Mouse (Mus musculus) kidney, postnatal 25 days (tissue): ENCODE measurements around the gene Olfr872.
"Not testable (repeated sequence)": the region's sequence is repeated elsewhere in the genome, so short reads cannot be mapped to it uniquely, and the experiment has no call there.

ENCODE experiments used
- DNase-seq, 2 experiments: peaks; one replicate each; pipeline ENCODE4 v3.0.0; 2021; ENCODE audit warnings: mixed read lengths in 2 of 2

Gene Olfr872

DNA sequence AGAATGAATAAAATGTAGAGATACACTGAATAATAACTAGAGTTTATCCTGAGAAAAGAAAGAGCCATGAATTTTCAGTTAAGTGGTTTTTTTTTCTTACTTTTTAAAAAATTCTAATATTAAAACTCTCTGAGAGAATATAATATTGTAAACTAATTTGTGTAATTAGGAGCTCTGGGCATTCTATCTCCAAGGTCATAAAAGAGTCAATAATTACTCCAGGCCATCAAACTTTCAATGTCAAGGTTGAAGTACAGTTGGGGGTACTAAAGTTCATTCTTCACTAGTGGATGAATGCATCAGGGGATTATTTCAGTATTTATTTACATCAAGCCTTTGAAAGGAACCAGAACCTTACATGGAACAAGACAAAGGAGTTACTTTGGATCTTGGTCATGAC, at the start of gene Olfr872:
Gene Olfr872 (plus strand): TSS at position 301 of the 400 bp plus-strand sequence.
- no peak for DNase-seq

DNA sequence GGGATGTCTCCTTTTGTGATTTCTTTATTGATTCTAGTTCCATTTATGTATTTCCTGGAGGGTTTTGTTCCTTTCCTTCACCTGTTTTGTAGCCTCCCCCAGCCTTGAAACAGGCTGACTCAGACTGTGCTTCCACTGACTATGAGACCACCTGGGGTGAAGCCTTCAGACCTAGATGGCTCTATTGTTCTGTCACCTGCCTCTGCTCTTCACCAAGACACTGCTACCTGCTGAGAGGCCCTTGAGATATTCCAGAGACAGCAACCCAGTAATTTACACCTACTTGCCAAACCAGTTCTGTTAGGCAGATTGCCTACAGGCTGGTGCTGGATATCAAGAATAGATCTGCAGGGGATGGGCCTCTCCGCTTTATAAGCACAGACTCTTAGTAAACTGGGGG, 34.8 kb upstream of the Olfr872 start:
- DNase-seq, result no peak

DNA sequence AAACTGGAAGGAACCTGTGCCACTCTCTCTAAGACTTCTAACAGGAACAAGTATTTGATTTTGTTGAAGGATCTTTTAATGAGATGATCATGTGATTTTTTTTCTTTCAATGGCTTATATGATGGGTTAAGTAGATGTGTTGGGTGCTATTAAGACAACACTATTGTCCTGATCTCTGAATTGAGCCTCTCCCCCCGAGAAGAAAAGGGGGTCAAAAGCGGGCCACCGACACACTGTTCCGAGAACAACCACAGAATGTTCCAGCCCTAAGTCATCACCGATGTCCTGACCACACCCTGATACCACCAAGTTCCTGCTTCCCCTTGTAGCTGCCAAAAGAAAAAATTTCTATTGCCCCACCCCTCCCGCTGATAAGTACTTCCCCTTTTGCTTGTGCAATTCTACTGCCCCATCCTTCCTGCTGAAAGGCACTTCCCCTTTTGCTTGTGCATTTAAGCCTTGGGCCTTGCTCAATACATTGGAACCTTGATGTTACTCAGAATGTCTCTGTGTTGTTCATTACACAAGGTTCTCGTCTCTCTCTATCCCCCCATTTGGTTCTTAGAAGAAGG, 33.4 kb upstream of the Olfr872 start:
- DNase-seq, result not testable (repeated sequence)

DNA sequence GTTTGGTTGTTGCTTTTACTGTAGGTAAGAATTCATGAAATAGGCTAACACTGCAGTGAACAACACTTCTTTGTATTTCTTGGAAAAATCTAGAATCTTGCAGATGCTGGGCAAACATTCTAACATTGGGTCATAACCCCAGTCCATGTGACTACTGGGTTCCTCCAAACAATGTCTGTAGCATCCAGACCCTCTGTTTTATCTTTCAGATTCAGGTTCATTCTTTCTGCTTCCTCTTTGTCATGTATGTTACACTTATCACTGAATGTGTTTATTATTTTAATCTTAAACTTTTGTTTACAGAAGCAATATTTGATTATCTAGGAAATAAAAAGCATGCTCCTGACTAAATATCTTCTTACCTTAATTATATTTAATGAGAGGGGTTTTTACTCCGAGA, 26.1 kb upstream of the Olfr872 start:
- no peak for DNase-seq

DNA sequence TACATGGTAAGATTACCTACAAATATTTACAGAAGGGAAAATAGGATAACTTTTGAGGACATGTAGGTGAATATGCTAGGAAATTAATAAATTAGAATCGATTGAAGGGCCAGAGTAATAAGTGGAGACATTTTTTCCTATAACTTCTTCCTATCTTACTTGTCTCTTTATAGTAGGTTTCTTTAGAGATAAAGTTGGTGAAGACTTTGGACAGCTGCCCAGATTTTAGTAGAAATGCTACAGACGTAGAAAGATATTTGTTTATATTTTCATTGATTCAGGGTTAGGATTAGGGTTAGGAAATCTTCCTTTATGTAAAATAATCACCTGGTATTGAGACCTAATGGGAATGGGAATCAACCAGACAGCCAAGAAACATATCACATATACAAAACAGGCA, 25.4 kb upstream of the Olfr872 start:
- no peak for DNase-seq

DNA sequence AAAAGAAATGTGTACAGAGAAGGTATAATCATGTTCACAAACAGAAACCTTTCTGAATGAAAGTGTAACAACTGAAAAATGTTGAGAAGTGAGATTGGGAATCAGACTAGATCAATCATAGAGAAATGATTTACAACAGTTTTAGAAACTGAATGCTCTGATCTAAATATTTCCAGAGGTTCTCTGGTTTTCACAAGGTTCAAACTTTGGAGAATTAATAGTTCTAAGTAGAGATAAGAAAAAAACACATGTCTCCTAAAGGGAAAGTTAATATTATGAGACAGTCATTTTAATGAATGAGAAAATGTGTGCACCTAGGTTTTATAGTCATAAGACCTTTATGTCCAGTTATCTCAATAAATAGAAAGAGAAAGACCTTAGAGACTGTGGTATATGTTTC, 25.0 kb upstream of the Olfr872 start, which contains the start of gene Olfr871:
Gene Olfr871 (plus strand): TSS at position 301 of the 400 bp plus-strand sequence.
- no peak for DNase-seq

DNA sequence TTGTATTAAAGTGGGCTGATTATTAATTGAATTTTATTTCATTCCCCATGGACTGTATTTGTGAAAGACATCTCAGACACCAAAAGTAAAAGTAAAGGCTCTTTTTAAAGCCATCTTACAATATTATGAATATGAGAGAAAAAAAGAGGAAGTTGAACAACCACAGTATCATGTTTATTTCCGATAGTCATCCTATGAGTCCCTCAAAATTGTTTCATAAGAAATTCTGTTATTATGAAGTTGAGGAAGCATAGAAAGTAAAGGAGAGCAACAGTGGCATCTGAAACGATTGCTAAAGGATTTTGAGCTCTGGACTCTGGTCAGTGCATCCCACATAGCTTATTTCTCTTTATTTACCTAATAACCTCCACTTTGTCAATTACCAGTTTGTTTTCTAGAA, 459 bp downstream of the Olfr872 start:
- DNase-seq, result no peak

DNA sequence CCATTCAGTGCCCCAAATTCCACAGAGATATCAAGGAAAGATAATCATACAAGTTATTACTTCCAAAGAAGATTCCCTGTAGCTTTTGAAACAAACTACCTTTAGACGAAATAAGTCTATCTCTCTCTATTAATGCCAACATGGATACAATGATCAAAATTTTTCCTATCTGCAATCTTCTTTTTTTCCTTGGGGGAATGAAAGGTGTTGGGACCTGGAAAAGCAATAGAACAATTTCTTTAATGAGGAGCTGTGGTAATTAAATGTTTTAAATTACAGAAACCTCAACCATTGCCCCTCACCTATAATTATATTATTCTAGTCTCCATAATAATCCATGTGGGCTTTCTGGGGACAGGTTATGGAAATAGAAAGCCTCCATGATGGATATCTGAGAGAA, 45.1 kb downstream of the Olfr872 start, which contains the start of gene Olfr39:
Gene Olfr39 (plus strand): TSS at position 301 of the 400 bp plus-strand sequence.
- no peak for DNase-seq

DNA sequence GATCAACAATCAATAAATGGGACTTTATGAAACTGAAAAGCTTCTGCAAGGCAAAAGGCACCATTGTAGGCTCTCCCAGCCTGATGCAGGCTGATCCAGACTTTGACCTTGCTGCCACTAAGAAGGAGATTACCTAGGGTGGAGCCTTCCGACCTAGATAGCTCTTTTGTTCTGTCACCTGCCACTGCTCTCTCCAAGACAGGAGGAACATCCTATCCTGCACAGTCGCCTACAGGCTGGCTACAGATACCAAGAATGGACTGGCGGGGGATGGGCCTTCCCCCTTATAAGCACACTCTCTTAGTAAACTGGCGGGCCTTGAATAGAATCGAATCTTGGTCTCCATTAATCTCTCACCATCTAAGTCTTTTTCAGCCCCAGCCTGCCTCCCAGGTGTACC, 58.6 kb downstream of the Olfr872 start:
- not testable (repeated sequence) for DNase-seq

DNA sequence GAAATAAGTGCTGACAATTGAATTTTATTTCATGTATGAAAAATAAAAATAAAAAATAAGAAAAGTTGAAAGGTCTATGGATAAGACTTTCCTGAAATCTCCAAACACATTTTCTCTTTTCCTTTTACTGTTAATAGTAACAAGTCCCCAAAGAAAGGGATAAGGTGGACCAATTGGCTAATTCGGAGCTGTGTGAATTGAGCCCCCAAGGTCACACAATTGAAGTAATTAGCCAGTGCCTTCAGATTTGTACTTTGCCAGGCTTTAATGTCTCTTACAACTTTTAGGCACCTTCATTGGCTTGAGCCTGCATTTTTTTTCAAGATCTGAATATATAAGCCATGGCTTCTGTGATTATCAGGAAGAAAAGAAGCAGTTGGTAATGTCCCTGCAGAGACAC, 61.3 kb downstream of the Olfr872 start, which contains the start of gene Olfr873:
Gene Olfr873 (plus strand): TSS at position 301 of the 400 bp plus-strand sequence.
- no peak for DNase-seq
